Mouse (Mus musculus): ENCODE measurements around the gene Ralb.

Ralb gene

GRCm38 (mm10) chr1:119504260-119505062 lies at the start of gene Ralb:
Gene Ralb, minus strand, starts transcription at chr1:119504794.
- DNase-seq (ENCODE audit: low spot score in 2 of 2): peak; percentile 84 to 85

GRCm38 (mm10) chr1:119551651-119552050 lies 47.1 kb upstream of the Ralb start:
- no peak for DNase-seq (ENCODE audit: low spot score in 2 of 2)

GRCm38 (mm10) chr1:119550064-119550463 lies 45.5 kb upstream of the Ralb start:
- no peak for DNase-seq (ENCODE audit: low spot score in 2 of 2)

GRCm38 (mm10) chr1:119549327-119549689 lies 44.7 kb upstream of the Ralb start:
- DNase-seq (ENCODE audit: low spot score in 2 of 2): no peak

- DNase-seq (ENCODE audit: low spot score in 2 of 2): peak; percentile 44 to 59
Observed at GRCm38 (mm10) chr1:119548668-119549326, 44.2 kb upstream of the Ralb start.

GRCm38 (mm10) chr1:119546490-119546889 lies 41.9 kb upstream of the Ralb start:
- no peak for DNase-seq (ENCODE audit: low spot score in 2 of 2)

GRCm38 (mm10) chr1:119545671-119546070 lies 41.1 kb upstream of the Ralb start:
- DNase-seq (ENCODE audit: low spot score in 2 of 2): no peak

GRCm38 (mm10) chr1:119545164-119545563 lies 40.6 kb upstream of the Ralb start:
- no peak for DNase-seq (ENCODE audit: low spot score in 2 of 2)

GRCm38 (mm10) chr1:119544611-119545155 lies 40.1 kb upstream of the Ralb start:
- no peak for DNase-seq (ENCODE audit: low spot score in 2 of 2)

GRCm38 (mm10) chr1:119543316-119543715 lies 38.7 kb upstream of the Ralb start:
- no peak for DNase-seq (ENCODE audit: low spot score in 2 of 2)

- DNase-seq (ENCODE audit: low spot score in 2 of 2): no peak
Observed at GRCm38 (mm10) chr1:119541570-119541969, 37.0 kb upstream of the Ralb start.

GRCm38 (mm10) chr1:119540836-119541557 lies 36.4 kb upstream of the Ralb start:
- DNase-seq (ENCODE audit: low spot score in 2 of 2): no peak

- DNase-seq (ENCODE audit: low spot score in 2 of 2): no peak
Observed at GRCm38 (mm10) chr1:119539252-119539651, 34.7 kb upstream of the Ralb start.

- no peak for DNase-seq (ENCODE audit: low spot score in 2 of 2)
Observed at GRCm38 (mm10) chr1:119537651-119538050, 33.1 kb upstream of the Ralb start.

- DNase-seq (ENCODE audit: low spot score in 2 of 2): no peak
Observed at GRCm38 (mm10) chr1:119536122-119536521, 31.5 kb upstream of the Ralb start.

GRCm38 (mm10) chr1:119534341-119534740 lies 29.7 kb upstream of the Ralb start:
- DNase-seq (ENCODE audit: low spot score in 2 of 2): no peak

GRCm38 (mm10) chr1:119533093-119533805 lies 28.7 kb upstream of the Ralb start:
- no peak for DNase-seq (ENCODE audit: low spot score in 2 of 2)

GRCm38 (mm10) chr1:119532165-119532564 lies 27.6 kb upstream of the Ralb start:
- DNase-seq (ENCODE audit: low spot score in 2 of 2): no peak

GRCm38 (mm10) chr1:119530941-119531340 lies 26.3 kb upstream of the Ralb start:
- no peak for DNase-seq (ENCODE audit: low spot score in 2 of 2)

GRCm38 (mm10) chr1:119525689-119526591 lies 21.3 kb upstream of the Ralb start, which contains the start of gene Tmem185b:
Gene Tmem185b, plus strand, starts transcription at chr1:119526160.
- peak; percentile 84 to 86 for DNase-seq (ENCODE audit: low spot score in 2 of 2)

Measured in natural killer cell, adult 2 months (primary cell).